Mouse (Mus musculus) bone marrow macrophage, adult 2 months (primary cell): ENCODE data around the gene Gng7.

Experiments used
- CTCF ChIP-seq: IDR thresholded peaks from 2 replicates; pipeline ENCODE4 v1.5.1; 2012; ENCODE audit warnings: low read depth, mild to moderate bottlenecking, low read length, moderate library complexity
- POLR2A ChIP-seq: IDR thresholded peaks from 2 replicates; pipeline ENCODE4 v1.6.1; 2012; ENCODE audit warnings: mild to moderate bottlenecking, low read depth, low read length, borderline replicate concordance

- TF ChIP-seq POLR2A = no peak
- TF ChIP-seq CTCF = no peak
These were observed 12.6 kb upstream of the Gng7 start for GRCm38 (mm10) chr10:81027331-81027730.
